Mouse (Mus musculus) lung, postnatal 36 days (tissue): Measurements from ENCODE around the gene AL607142.1.
A peak's percentile ranks its signal among the peaks of the same experiment; 100 is the strongest.

Experiments
- DNase-seq: peaks from one replicate; pipeline ENCODE4 v3.0.0; 2022; ENCODE audit warnings: mixed read lengths

The AL607142.1 gene

GRCm38 (mm10) chr4:120106362-120106761, 41.6 kb downstream of the AL607142.1 start:
- DNase-seq: no peak

GRCm38 (mm10) chr4:120107787-120108186, 43.0 kb downstream of the AL607142.1 start:
- DNase-seq: no peak

- no peak for DNase-seq
Measured at GRCm38 (mm10) chr4:120115516-120115915, 50.7 kb downstream of the AL607142.1 start.

- DNase-seq: no peak
Measured at GRCm38 (mm10) chr4:120116312-120116711, 51.5 kb downstream of the AL607142.1 start.

- DNase-seq: peak; percentile 80
Measured at GRCm38 (mm10) chr4:120120276-120120675, 55.5 kb downstream of the AL607142.1 start.

GRCm38 (mm10) chr4:120124656-120125055, 59.9 kb downstream of the AL607142.1 start:
- DNase-seq: no peak

GRCm38 (mm10) chr4:120126047-120126446, 61.3 kb downstream of the AL607142.1 start:
- DNase-seq: no peak

- DNase-seq: no peak
Measured at GRCm38 (mm10) chr4:120127333-120127732, 62.5 kb downstream of the AL607142.1 start.

GRCm38 (mm10) chr4:120128033-120128432, 63.2 kb downstream of the AL607142.1 start:
- peak; percentile 51 for DNase-seq

GRCm38 (mm10) chr4:120129233-120129885, 64.6 kb downstream of the AL607142.1 start:
- peak; percentile 63 for DNase-seq

- no peak for DNase-seq
Measured at GRCm38 (mm10) chr4:120130926-120131325, 66.1 kb downstream of the AL607142.1 start.

GRCm38 (mm10) chr4:120131441-120132220, 66.8 kb downstream of the AL607142.1 start:
- DNase-seq: peak; percentile 91

GRCm38 (mm10) chr4:120134223-120134622, 69.4 kb downstream of the AL607142.1 start:
- DNase-seq: no peak

- no peak for DNase-seq
Measured at GRCm38 (mm10) chr4:120141810-120142209, 77.0 kb downstream of the AL607142.1 start.

- no peak for DNase-seq
Measured at GRCm38 (mm10) chr4:120142905-120143304, 78.1 kb downstream of the AL607142.1 start.
